Mouse (Mus musculus): Measurements from ENCODE around the gene Tnrc6a. TPM values are rescaled to one million over a fixed set of nuclear protein-coding genes. Genes with fewer than 3 reads are reported as not detected.

Gene Tnrc6a
- polyA plus RNA-seq, 1 experiment from 2014 or later: 59.6 TPM

DNA sequence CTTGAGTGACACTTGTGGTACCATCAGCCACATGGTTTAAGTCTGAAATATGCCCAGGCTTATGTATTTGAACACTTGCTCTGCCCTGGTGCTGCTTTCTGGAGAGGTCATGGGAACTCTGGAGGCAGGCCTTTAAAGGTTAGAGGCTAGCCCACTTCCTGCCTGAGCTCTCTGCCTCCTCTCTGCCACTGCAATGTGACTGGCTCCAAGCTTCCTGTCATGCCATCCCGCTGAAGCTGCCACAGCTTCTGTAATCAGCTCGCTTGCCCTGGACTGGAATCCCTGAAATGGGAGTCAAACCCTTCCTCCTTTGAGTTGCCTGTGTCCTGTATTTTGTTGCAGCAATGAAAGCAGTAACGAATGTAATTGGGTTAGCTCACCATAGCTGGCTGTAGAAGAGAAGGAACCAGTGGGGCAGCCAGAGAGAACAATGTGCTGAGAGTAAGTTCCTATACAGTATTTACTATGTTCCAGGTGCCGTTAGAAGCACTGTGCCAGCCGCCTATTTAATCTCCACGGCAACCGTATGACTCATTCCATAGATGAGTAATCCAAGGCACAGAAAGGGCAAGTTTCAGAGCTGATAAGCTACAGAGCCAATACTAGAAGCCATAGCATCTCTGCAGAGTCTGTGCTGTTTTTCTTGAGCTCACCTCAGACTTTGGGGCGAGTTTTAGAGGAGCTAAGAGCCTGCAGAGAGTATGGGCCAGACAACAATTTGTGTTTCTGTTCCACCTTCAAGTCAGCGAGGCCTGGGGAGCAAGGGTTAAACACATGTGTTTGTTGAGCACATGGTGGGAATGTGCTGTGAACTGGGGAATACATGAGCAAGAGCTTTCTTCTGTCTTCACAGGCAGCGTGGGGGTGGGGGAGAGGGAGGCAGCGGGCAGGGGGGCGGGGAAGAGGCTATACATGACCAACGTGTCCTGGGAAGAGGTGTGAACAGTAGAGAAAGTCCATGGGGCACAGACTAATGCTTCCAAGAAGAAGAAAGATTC lies 15.3 kb upstream of the Tnrc6a start:
- Histone ChIP-seq H3K4me1 (ENCODE audit: insufficient read depth, low read depth, low read length) (peaks cover 7% of the 10 kb centered on the region), H3K27me3 (replicated peaks; ENCODE audit: insufficient read depth, low read length) (no peaks in the 10 kb centered on the region), H3K9me3 (ENCODE audit: low read length) (no peaks in the 10 kb centered on the region), H3K4me3 (ENCODE audit: low read depth, low read length) (no peak overlapping the region), H3K9ac (replicated peaks; ENCODE audit: low read depth) (no peak overlapping the region), H3K27ac (ENCODE audit: low read length) (0 out of 2 replicates have a peak overlapping the region, but pooled peaks have one; percentile 32), H3K4me2 (replicated peaks; ENCODE audit: low read depth, low read length) (no peak overlapping the region), H3K36me3 (ENCODE audit: insufficient read depth, low read length) (no peaks in the 10 kb centered on the region)
- DNase-seq (ENCODE audit: low spot score) (peak; percentile 88), ATAC-seq (peak; percentile 80)
- TF ChIP-seq CTCF (IDR thresholded peaks at IDR 0.05) (no peak), EP300 (IDR thresholded peaks at IDR 0.05) (peak; percentile 68)
- WGBS: 40% methylated on average over 13 of the region's 13 CpGs

- no peaks in the 10 kb centered on the region for H3K27me3 ChIP-seq (replicated peaks; ENCODE audit: insufficient read depth, low read length)
- no peak for TF ChIP-seq EP300 (IDR thresholded peaks at IDR 0.05)
- no peak for TF ChIP-seq CTCF (IDR thresholded peaks at IDR 0.05)
- 92% methylated on average over 7 of the region's 7 CpGs for WGBS
- no peak for ATAC-seq
- no peaks in the 10 kb centered on the region for H3K36me3 ChIP-seq (ENCODE audit: insufficient read depth, low read length)
- no peak overlapping the region for H3K4me2 ChIP-seq (replicated peaks; ENCODE audit: low read depth, low read length)
- H3K27ac ChIP-seq (ENCODE audit: low read length): no peak overlapping the region; the same call in 1 of the 2 replicates
- H3K9me3 ChIP-seq (ENCODE audit: low read length): no peaks in the 10 kb centered on the region
- H3K9ac ChIP-seq (replicated peaks; ENCODE audit: low read depth): no peak overlapping the region
- no peak overlapping the region for H3K4me3 ChIP-seq (ENCODE audit: low read depth, low read length)
- DNase-seq (ENCODE audit: low spot score): no peak
- H3K4me1 ChIP-seq (ENCODE audit: insufficient read depth, low read depth, low read length): peaks cover 7% of the 10 kb centered on the region
Observed at GRCm38 (mm10) chr7:123109361-123110000, 14.2 kb upstream of the Tnrc6a start.

DNA sequence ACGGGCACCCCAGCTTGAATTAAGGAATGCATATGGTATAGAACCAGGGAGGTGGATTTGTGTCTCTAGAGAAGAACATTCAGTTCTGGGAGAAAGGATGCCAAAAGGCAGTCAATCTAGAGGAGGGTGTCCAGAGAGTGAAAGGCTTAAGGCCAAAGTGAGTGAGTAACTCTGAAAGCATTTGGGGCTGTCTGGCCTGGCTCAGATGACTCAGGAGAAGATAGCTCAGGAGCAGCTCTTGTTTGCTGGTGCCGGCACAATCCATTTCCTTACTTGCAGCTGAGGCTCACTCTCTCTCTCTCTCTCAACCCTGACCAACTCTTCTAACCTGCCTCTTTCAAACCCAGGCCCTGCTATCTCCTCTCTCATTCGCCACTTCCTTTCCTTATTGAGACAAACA lies 13.6 kb upstream of the Tnrc6a start:
- H3K27ac ChIP-seq (ENCODE audit: low read length): peak overlapping the region; percentile 59
- H3K9me3 ChIP-seq (ENCODE audit: low read length): no peaks in the 10 kb centered on the region
- peak; percentile 91 for DNase-seq (ENCODE audit: low spot score)
- no peaks in the 10 kb centered on the region for H3K27me3 ChIP-seq (replicated peaks; ENCODE audit: insufficient read depth, low read length)
- TF ChIP-seq EP300 (IDR thresholded peaks at IDR 0.05) (peak; percentile 96), CTCF (IDR thresholded peaks at IDR 0.05) (no peak)
- peak; percentile 91 for ATAC-seq
- H3K36me3 ChIP-seq (ENCODE audit: insufficient read depth, low read length): no peaks in the 10 kb centered on the region
- 47% methylated on average over 3 of the region's 3 CpGs for WGBS
- H3K9ac ChIP-seq (replicated peaks; ENCODE audit: low read depth): no peak overlapping the region
- no peak overlapping the region for H3K4me3 ChIP-seq (ENCODE audit: low read depth, low read length)
- H3K4me2 ChIP-seq (replicated peaks; ENCODE audit: low read depth, low read length): 0 out of 2 replicates have a peak overlapping the region, but pooled peaks have one; percentile 14
- H3K4me1 ChIP-seq (ENCODE audit: insufficient read depth, low read depth, low read length): peaks cover 7% of the 10 kb centered on the region

DNA sequence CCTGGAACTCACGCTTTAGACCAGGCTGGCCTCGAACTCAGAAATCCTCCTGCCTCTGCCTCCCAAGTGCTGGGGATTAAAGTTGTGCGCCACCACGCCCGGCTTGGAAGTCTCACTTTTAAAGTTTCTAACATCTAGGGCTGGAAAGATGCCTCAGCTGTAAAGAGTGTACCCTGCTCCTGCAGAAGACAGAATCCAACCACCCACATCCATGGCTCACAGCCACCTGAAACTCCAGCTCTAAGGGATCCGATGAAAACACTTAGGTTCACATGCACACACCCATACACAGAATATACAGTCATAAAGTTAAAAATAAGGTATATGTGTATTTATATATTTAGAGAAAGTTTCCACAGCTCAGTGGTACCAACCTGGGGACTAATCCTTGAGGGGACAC lies 10.1 kb upstream of the Tnrc6a start:
- 92% methylated on average over 6 of the region's 6 CpGs for WGBS
- H3K4me3 ChIP-seq (ENCODE audit: low read depth, low read length): no peak overlapping the region
- no peaks in the 10 kb centered on the region for H3K27me3 ChIP-seq (replicated peaks; ENCODE audit: insufficient read depth, low read length)
- H3K4me2 ChIP-seq (replicated peaks; ENCODE audit: low read depth, low read length): no peak overlapping the region
- H3K27ac ChIP-seq (ENCODE audit: low read length): no peak overlapping the region
- H3K9ac ChIP-seq (replicated peaks; ENCODE audit: low read depth): no peak overlapping the region
- H3K9me3 ChIP-seq (ENCODE audit: low read length): no peaks in the 10 kb centered on the region
- no peak for DNase-seq (ENCODE audit: low spot score)
- TF ChIP-seq CTCF (IDR thresholded peaks at IDR 0.05): no peak
- no peak for TF ChIP-seq EP300 (IDR thresholded peaks at IDR 0.05)
- ATAC-seq: no peak
- peaks cover 4% of the 10 kb centered on the region; the same call in 1 of the 2 replicates for H3K4me1 ChIP-seq (ENCODE audit: insufficient read depth, low read depth, low read length)
- no peaks in the 10 kb centered on the region for H3K36me3 ChIP-seq (ENCODE audit: insufficient read depth, low read length)

- 62% methylated on average over 12 of the region's 12 CpGs for WGBS
- Histone ChIP-seq H3K27ac (ENCODE audit: low read length) (no peak overlapping the region), H3K4me2 (replicated peaks; ENCODE audit: low read depth, low read length) (no peak overlapping the region), H3K27me3 (replicated peaks; ENCODE audit: insufficient read depth, low read length) (no peaks in the 10 kb centered on the region), H3K36me3 (ENCODE audit: insufficient read depth, low read length) (no peaks in the 10 kb centered on the region), H3K4me1 (ENCODE audit: insufficient read depth, low read depth, low read length) (no peaks in the 10 kb centered on the region), H3K9me3 (ENCODE audit: low read length) (no peaks in the 10 kb centered on the region), H3K4me3 (ENCODE audit: low read depth, low read length) (no peak overlapping the region), H3K9ac (replicated peaks; ENCODE audit: low read depth) (no peak overlapping the region)
- ATAC-seq (no peak), DNase-seq (ENCODE audit: low spot score) (no peak)
- TF ChIP-seq EP300 (IDR thresholded peaks at IDR 0.05) (no peak), CTCF (IDR thresholded peaks at IDR 0.05) (no peak)
Observed at GRCm38 (mm10) chr7:123116799-123117198, 6.9 kb upstream of the Tnrc6a start.

- H3K9ac ChIP-seq (replicated peaks; ENCODE audit: low read depth): no peak overlapping the region
- ATAC-seq (no peak), DNase-seq (ENCODE audit: low spot score) (no peak)
- no peak overlapping the region for H3K27ac ChIP-seq (ENCODE audit: low read length)
- no peaks in the 10 kb centered on the region for H3K4me1 ChIP-seq (ENCODE audit: insufficient read depth, low read depth, low read length)
- no peak overlapping the region for H3K4me3 ChIP-seq (ENCODE audit: low read depth, low read length)
- no peaks in the 10 kb centered on the region for H3K36me3 ChIP-seq (ENCODE audit: insufficient read depth, low read length)
- TF ChIP-seq CTCF (IDR thresholded peaks at IDR 0.05) (no peak), EP300 (IDR thresholded peaks at IDR 0.05) (no peak)
- H3K9me3 ChIP-seq (ENCODE audit: low read length): no peaks in the 10 kb centered on the region
- WGBS: 77% methylated on average over 4 of the region's 4 CpGs
- H3K4me2 ChIP-seq (replicated peaks; ENCODE audit: low read depth, low read length): no peak overlapping the region
- no peaks in the 10 kb centered on the region for H3K27me3 ChIP-seq (replicated peaks; ENCODE audit: insufficient read depth, low read length)
Observed at GRCm38 (mm10) chr7:123117209-123117608, 6.5 kb upstream of the Tnrc6a start.

Data from lung, postnatal 0 days (tissue).